8 mouse cellular contexts compared by ENCODE assay signal in the genomic region with DNA sequence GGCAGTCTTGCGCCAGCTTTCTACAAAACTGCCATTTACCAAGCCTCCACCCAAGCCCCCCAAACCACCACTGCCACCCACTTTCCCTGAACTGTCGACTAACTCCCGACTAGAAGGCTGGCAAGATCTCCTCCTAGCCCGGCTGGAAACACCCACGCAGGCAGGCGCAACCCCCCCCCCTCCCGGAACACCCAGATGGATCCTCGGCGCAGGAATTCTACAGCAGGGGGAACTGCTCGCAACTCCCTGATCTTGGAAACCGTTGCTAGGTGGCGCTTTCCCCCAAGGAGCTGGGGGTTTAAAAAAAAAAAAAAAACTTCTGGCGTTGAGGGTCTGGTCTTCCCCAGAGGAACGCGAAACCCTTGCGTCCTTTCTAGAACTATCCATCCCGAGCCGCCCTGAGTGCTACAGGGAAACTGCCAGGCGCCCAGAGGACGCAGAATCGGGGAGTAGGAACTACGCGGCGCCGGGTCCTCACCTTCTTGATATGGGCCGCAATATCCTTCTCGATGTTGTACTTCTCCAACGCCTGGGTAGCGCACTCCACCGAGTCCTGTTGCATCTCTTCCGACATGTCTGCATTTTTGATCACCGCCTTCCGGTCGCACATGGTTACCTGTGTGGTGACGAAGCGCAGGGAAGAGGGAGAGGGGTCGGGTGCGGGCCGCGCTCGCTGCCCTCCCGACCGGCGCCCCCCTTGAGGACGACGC. TPM values are rescaled to one million over a fixed set of nuclear protein-coding genes. Genes with fewer than 3 reads are reported as not detected.
DNase-seq lines count a peak whose midpoint lies in the region; ATAC-seq and TF ChIP-seq lines count a peak whose summit lies in the region.

No protein-coding gene starts in this region.

- peak overlapping the region; percentile 59 for H3K9ac ChIP-seq in forebrain, embryonic 16.5 days (replicated peaks; ENCODE audit: low read depth, low read length)
- H3K9ac ChIP-seq in lung, embryonic 15.5 days: peak overlapping the region; percentile 95

- peak; percentile 39; the same call in 1 of the 2 replicates for TF ChIP-seq CTCF in cerebellum, adult 2 months (IDR thresholded peaks at IDR 0.05; ENCODE audit: borderline replicate concordance, insufficient read depth, low read depth, low read length)
- TF ChIP-seq CTCF in layer of hippocampus, adult 2 months (conservative IDR thresholded peaks at IDR 0.05): peak; percentile 47

- H3K27me3 ChIP-seq in cerebellum, adult 2 months (ENCODE audit: control insufficient read depth, insufficient read depth, low read length): no peaks in the 10 kb centered on the region
- H3K27me3 ChIP-seq in forebrain, embryonic 16.5 days (replicated peaks; ENCODE audit: control insufficient read depth, insufficient read depth, low read length): no peaks in the 10 kb centered on the region
- no peaks in the 10 kb centered on the region for H3K27me3 ChIP-seq in lung, embryonic 15.5 days

- WGBS in cerebellum, adult 2 months: under 1% methylated on average over 46 of the region's 46 CpGs
- WGBS in forebrain, embryonic 16.5 days: under 1% methylated on average over 45 of the region's 46 CpGs
- WGBS in lung, embryonic 15.5 days: under 1% methylated on average over 46 of the region's 46 CpGs

- no peaks in the 10 kb centered on the region for H3K9me3 ChIP-seq in forebrain, embryonic 16.5 days (ENCODE audit: control insufficient read depth, low read length)
- no peaks in the 10 kb centered on the region for H3K9me3 ChIP-seq in lung, embryonic 15.5 days

- H3K4me2 ChIP-seq in forebrain, embryonic 16.5 days (ENCODE audit: low read length): peak overlapping the region; percentile 53
- peak overlapping the region; percentile 60 for H3K4me2 ChIP-seq in lung, embryonic 15.5 days

- peaks cover 20% of the 10 kb centered on the region for H3K36me3 ChIP-seq in forebrain, embryonic 16.5 days (ENCODE audit: control insufficient read depth, insufficient read depth)
- peaks cover 37% of the 10 kb centered on the region for H3K36me3 ChIP-seq in lung, embryonic 15.5 days

- ATAC-seq in forebrain, embryonic 16.5 days: peak; percentile 5
- ATAC-seq in lung, embryonic 15.5 days (ENCODE audit: borderline replicate concordance, extremely low read depth, low FRiP score, low TSS enrichment): peak; percentile 0

- peak overlapping the region; percentile 76 for H3K4me3 ChIP-seq in cerebellum, adult 2 months (replicated peaks; ENCODE audit: insufficient read depth, low read depth, low read length)
- peak overlapping the region; percentile 55 for H3K4me3 ChIP-seq in forebrain, embryonic 16.5 days (replicated peaks; ENCODE audit: low read length)
- peak overlapping the region; percentile 77 for H3K4me3 ChIP-seq in layer of hippocampus, adult 2 months
- H3K4me3 ChIP-seq in lung, embryonic 15.5 days: peak overlapping the region; percentile 93

- intact Hi-C loops in heart, postnatal 36 days (cut with DNase I): loop anchor here (2.0 kb wide), 3 partner anchors 19 to 41 kb away; partner anchors contain the start of genes Gatc and Triap1

- TF ChIP-seq POLR2A in cerebellum, adult 2 months (IDR thresholded peaks at IDR 0.05; ENCODE audit: borderline replicate concordance, insufficient read depth, low read length): no peak

- DNase-seq in adrenal gland, adult (ENCODE audit: inconsistent age in 2 of 2, low spot score in 1 of 2): peak; percentile 69 to 89
- no peak for DNase-seq in adrenal gland, adult 8-10 months
- peak; percentile 76 for DNase-seq in cerebellum, adult 2 months
- peak; percentile 58 to 74 for DNase-seq in heart, postnatal 36 days
- DNase-seq in layer of hippocampus, adult 2 months (ENCODE audit: low spot score in 2 of 2): peak; percentile 53 to 65
- DNase-seq in retina, adult 2 months (ENCODE audit: low read depth, low spot score): peak; percentile 37

- peak overlapping the region; percentile 69 for H3K27ac ChIP-seq in cerebellum, adult 2 months (ENCODE audit: insufficient read depth, low read length)
- peak overlapping the region; percentile 87 for H3K27ac ChIP-seq in forebrain, embryonic 16.5 days (ENCODE audit: low read length)
- H3K27ac ChIP-seq in layer of hippocampus, adult 2 months: peak overlapping the region; percentile 93
- peak overlapping the region; percentile 96 for H3K27ac ChIP-seq in lung, embryonic 15.5 days

- peaks cover 8% of the 10 kb centered on the region; the same call in 1 of the 2 replicates for H3K4me1 ChIP-seq in cerebellum, adult 2 months (ENCODE audit: control insufficient read depth, insufficient read depth, low read length)
- H3K4me1 ChIP-seq in forebrain, embryonic 16.5 days (replicated peaks; ENCODE audit: control insufficient read depth, insufficient read depth, low read length): peaks cover 28% of the 10 kb centered on the region
- H3K4me1 ChIP-seq in lung, embryonic 15.5 days: peaks cover 28% of the 10 kb centered on the region

RNA-seq across cellular contexts. Expression of gene Dynll1, which starts 0.6 kb away (rescaled TPM):
- total RNA-seq in adrenal gland, adult 8-10 months (2022): 100 to 1,000 TPM; 140 to 233 (median 156) TPM
- 381 and 416 TPM in 2 replicates for polyA plus RNA-seq in cerebellum, adult 2 months (2012; rRNA removed)
- polyA plus RNA-seq in forebrain, embryonic 16.5 days (2015; fragmentation: Nextera tagmentation; extraction: Ambion mirVana): 1,337 and 1,455 TPM in 2 replicates
- 10 to 100 TPM; 71.9 to 88.5 TPM for total RNA-seq in heart, postnatal 36 days (2021)
- 100 to 1,000 TPM; 727 to 730 TPM for total RNA-seq in layer of hippocampus, adult 2 months (2021)
- polyA plus RNA-seq in lung, embryonic 15.5 days (2015; fragmentation: Nextera tagmentation; extraction: Ambion mirVana): 1,439 and 1,513 TPM in 2 replicates

RNA-seq across cellular contexts. Expression of gene Coq5, which starts 20.7 kb away (rescaled TPM):
- 10 to 100 TPM; 50.3 to 63.7 (median 60.1) TPM for total RNA-seq in adrenal gland, adult 8-10 months (2022)
- 39.5 and 39.8 TPM in 2 replicates for polyA plus RNA-seq in cerebellum, adult 2 months (2012; rRNA removed)
- 62.9 and 64.3 TPM in 2 replicates for polyA plus RNA-seq in forebrain, embryonic 16.5 days (2015; fragmentation: Nextera tagmentation; extraction: Ambion mirVana)
- total RNA-seq in heart, postnatal 36 days (2021): 100 to 1,000 TPM; 137 to 167 TPM
- total RNA-seq in layer of hippocampus, adult 2 months (2021): 10 to 100 TPM; 40.9 to 42.6 TPM
- 37.6 and 40.4 TPM in 2 replicates for polyA plus RNA-seq in lung, embryonic 15.5 days (2015; fragmentation: Nextera tagmentation; extraction: Ambion mirVana)

RNA-seq across cellular contexts. Expression of gene Srsf9, which starts 26.8 kb away (rescaled TPM):
- 10 to 100 TPM; 68.1 to 89.3 (median 75.9) TPM for total RNA-seq in adrenal gland, adult 8-10 months (2022)
- polyA plus RNA-seq in cerebellum, adult 2 months (2012; rRNA removed): 60.1 and 65.0 TPM in 2 replicates
- 165 and 183 TPM in 2 replicates for polyA plus RNA-seq in forebrain, embryonic 16.5 days (2015; fragmentation: Nextera tagmentation; extraction: Ambion mirVana)
- total RNA-seq in heart, postnatal 36 days (2021): 10 to 100 TPM; 16.0 to 18.1 TPM
- 100 to 1,000 TPM in 1 of 2 experiments, 10 to 100 TPM in 1; 91.4 to 102 TPM for total RNA-seq in layer of hippocampus, adult 2 months (2021)
- 262 and 286 TPM in 2 replicates for polyA plus RNA-seq in lung, embryonic 15.5 days (2015; fragmentation: Nextera tagmentation; extraction: Ambion mirVana)

RNA-seq across cellular contexts. Expression of gene Rnf10, which starts 27.5 kb away (rescaled TPM):
- total RNA-seq in adrenal gland, adult 8-10 months (2022): 100 to 1,000 TPM; 218 to 258 (median 235) TPM
- 141 and 151 TPM in 2 replicates for polyA plus RNA-seq in cerebellum, adult 2 months (2012; rRNA removed)
- polyA plus RNA-seq in forebrain, embryonic 16.5 days (2015; fragmentation: Nextera tagmentation; extraction: Ambion mirVana): 168 and 176 TPM in 2 replicates
- 100 to 1,000 TPM; 378 to 424 TPM for total RNA-seq in heart, postnatal 36 days (2021)
- total RNA-seq in layer of hippocampus, adult 2 months (2021): 100 to 1,000 TPM; 238 to 248 TPM
- 141 and 150 TPM in 2 replicates for polyA plus RNA-seq in lung, embryonic 15.5 days (2015; fragmentation: Nextera tagmentation; extraction: Ambion mirVana)

RNA-seq across cellular contexts. Expression of gene Gatc, which starts 40.8 kb away (rescaled TPM):
- 10 to 100 TPM; 21.5 to 24.6 (median 23.1) TPM for total RNA-seq in adrenal gland, adult 8-10 months (2022)
- 32.8 and 33.6 TPM in 2 replicates for polyA plus RNA-seq in cerebellum, adult 2 months (2012; rRNA removed)
- 35.9 and 40.7 TPM in 2 replicates for polyA plus RNA-seq in forebrain, embryonic 16.5 days (2015; fragmentation: Nextera tagmentation; extraction: Ambion mirVana)
- total RNA-seq in heart, postnatal 36 days (2021): 10 to 100 TPM; 17.6 to 18.6 TPM
- 10 to 100 TPM; 19.5 to 20.8 TPM for total RNA-seq in layer of hippocampus, adult 2 months (2021)
- 20.7 and 24.2 TPM in 2 replicates for polyA plus RNA-seq in lung, embryonic 15.5 days (2015; fragmentation: Nextera tagmentation; extraction: Ambion mirVana)
